In genomic region chr5:66512519-66512918, GRCm38 (mm10) we compare ENCODE assay signal across 23 mouse cellular contexts.
"Had no signal": no experiment of that assay in that cellular context is flagged by ENCODE, and none has a peak within 500 bp of the region (broad histone marks: within the 10 kb centered on the region; RNA-seq: fewer than 3 reads in every experiment).

No protein-coding gene starts in this region.

- H3K27ac ChIP-seq: embryonic facial prominence, embryonic 10.5 days; embryonic facial prominence, embryonic 12.5 days; embryonic facial prominence, embryonic 13.5 days; embryonic facial prominence, embryonic 15.5 days; forebrain, embryonic 10.5 days; forebrain, embryonic 12.5 days; forebrain, embryonic 13.5 days; forebrain, embryonic 15.5 days had no signal

- DNase-seq: cerebellum, adult 9-11 months; cerebellum, postnatal 10 days; cerebellum, postnatal 14 days; cerebellum, postnatal 25 days; cerebellum, postnatal 36 days; embryo, embryonic 11 days; forebrain, postnatal 0 days; gastrocnemius, adult 2 months; gastrocnemius, postnatal 10 days; gastrocnemius, postnatal 14 days; gastrocnemius, postnatal 25 days; gastrocnemius, postnatal 36 days; heart, adult 18-20 months had no signal

- H3K9me3 ChIP-seq: embryonic facial prominence, embryonic 10.5 days; embryonic facial prominence, embryonic 12.5 days; embryonic facial prominence, embryonic 13.5 days; embryonic facial prominence, embryonic 15.5 days; forebrain, embryonic 10.5 days; forebrain, embryonic 12.5 days; forebrain, embryonic 13.5 days; forebrain, embryonic 15.5 days; heart, embryonic 12.5 days had no signal

- H3K27me3 ChIP-seq: embryonic facial prominence, embryonic 12.5 days; embryonic facial prominence, embryonic 13.5 days; embryonic facial prominence, embryonic 15.5 days; forebrain, embryonic 12.5 days; forebrain, embryonic 13.5 days; forebrain, embryonic 15.5 days; heart, embryonic 12.5 days had no signal

- H3K4me3 ChIP-seq: embryonic facial prominence, embryonic 10.5 days; embryonic facial prominence, embryonic 12.5 days; embryonic facial prominence, embryonic 13.5 days; embryonic facial prominence, embryonic 15.5 days; erythroblast, embryonic 14.5 days; forebrain, embryonic 10.5 days; forebrain, embryonic 12.5 days; forebrain, embryonic 13.5 days; forebrain, embryonic 15.5 days; gastrocnemius, adult 2 months; heart, embryonic 12.5 days had no signal

- H3K9ac ChIP-seq: embryonic facial prominence, embryonic 12.5 days; embryonic facial prominence, embryonic 13.5 days; embryonic facial prominence, embryonic 15.5 days; forebrain, embryonic 12.5 days; forebrain, embryonic 13.5 days; forebrain, embryonic 15.5 days; forebrain, postnatal 0 days; heart, embryonic 12.5 days had no signal

- H3K4me1 ChIP-seq: forebrain, embryonic 10.5 days; forebrain, embryonic 12.5 days; forebrain, embryonic 13.5 days; forebrain, embryonic 15.5 days had no signal

- H3K36me3 ChIP-seq: embryonic facial prominence, embryonic 10.5 days; embryonic facial prominence, embryonic 12.5 days; embryonic facial prominence, embryonic 13.5 days; embryonic facial prominence, embryonic 15.5 days; forebrain, embryonic 10.5 days; forebrain, embryonic 12.5 days; forebrain, embryonic 15.5 days; heart, embryonic 12.5 days had no signal
